Mouse (Mus musculus) induced T-regulatory cell, adult 2 months (primary cell): Measurements from ENCODE around the gene Serpinb13.
"Not testable (repeated sequence)": the region's sequence is repeated elsewhere in the genome, so short reads cannot be mapped to it uniquely, and the experiment has no call there.

ENCODE experiments used
- DNase-seq: peaks from one replicate; pipeline ENCODE4 v3.0.0-alpha.2; 2012; ENCODE audit warnings: low read depth

Serpinb13 gene

GRCm38 (mm10) chr1:106980684-106981083 lies at the start of gene Serpinb13:
Gene Serpinb13 (plus strand): TSS chr1:106980984.
- DNase-seq, result no peak

- no peak for DNase-seq
Observed at GRCm38 (mm10) chr1:106931954-106932353, 48.8 kb upstream of the Serpinb13 start.

- no peak for DNase-seq
Observed at GRCm38 (mm10) chr1:106933658-106934057, 47.1 kb upstream of the Serpinb13 start.

GRCm38 (mm10) chr1:106934265-106934664 lies 46.5 kb upstream of the Serpinb13 start, which contains the start of gene Serpinb12:
Gene Serpinb12 (plus strand): TSS chr1:106934449.
- DNase-seq, result no peak

- DNase-seq, result no peak
Observed at GRCm38 (mm10) chr1:106947217-106947616, 33.6 kb upstream of the Serpinb13 start.

- DNase-seq, result no peak
Observed at GRCm38 (mm10) chr1:106959981-106960380, 20.8 kb upstream of the Serpinb13 start.

GRCm38 (mm10) chr1:106961023-106961422 lies 19.8 kb upstream of the Serpinb13 start:
- DNase-seq, result peak; percentile 6

GRCm38 (mm10) chr1:106983092-106983491 lies 2.3 kb downstream of the Serpinb13 start:
- no peak for DNase-seq

- no peak for DNase-seq
Observed at GRCm38 (mm10) chr1:106983865-106984264, 3.1 kb downstream of the Serpinb13 start.

GRCm38 (mm10) chr1:107000424-107000823 lies 19.6 kb downstream of the Serpinb13 start:
- DNase-seq, result no peak

GRCm38 (mm10) chr1:107001754-107002153 lies 21.0 kb downstream of the Serpinb13 start:
- no peak for DNase-seq

- no peak for DNase-seq
Observed at GRCm38 (mm10) chr1:107006316-107006715, 25.5 kb downstream of the Serpinb13 start.

GRCm38 (mm10) chr1:107014530-107014929 lies 33.7 kb downstream of the Serpinb13 start:
- peak; percentile 25 for DNase-seq

- no peak for DNase-seq
Observed at GRCm38 (mm10) chr1:107015210-107015609, 34.4 kb downstream of the Serpinb13 start.

- no peak for DNase-seq
Observed at GRCm38 (mm10) chr1:107025886-107026285, 45.1 kb downstream of the Serpinb13 start.

- not testable (repeated sequence) for DNase-seq
Observed at GRCm38 (mm10) chr1:107034236-107034635, 53.5 kb downstream of the Serpinb13 start.
